Mouse (Mus musculus) stomach, postnatal 0 days (tissue): ENCODE measurements around the gene Gm4871.

ENCODE experiments used
- CTCF ChIP-seq: IDR thresholded peaks from 2 replicates; pipeline ENCODE4 v1.5.1; 2016; ENCODE audit warnings: antibody characterized with exemption, low read depth, mild to moderate bottlenecking, moderate library complexity
- EP300 ChIP-seq: optimal IDR thresholded peaks from 2 replicates; pipeline ENCODE3; 2016; ENCODE audit warnings: antibody characterized with exemption

DNA sequence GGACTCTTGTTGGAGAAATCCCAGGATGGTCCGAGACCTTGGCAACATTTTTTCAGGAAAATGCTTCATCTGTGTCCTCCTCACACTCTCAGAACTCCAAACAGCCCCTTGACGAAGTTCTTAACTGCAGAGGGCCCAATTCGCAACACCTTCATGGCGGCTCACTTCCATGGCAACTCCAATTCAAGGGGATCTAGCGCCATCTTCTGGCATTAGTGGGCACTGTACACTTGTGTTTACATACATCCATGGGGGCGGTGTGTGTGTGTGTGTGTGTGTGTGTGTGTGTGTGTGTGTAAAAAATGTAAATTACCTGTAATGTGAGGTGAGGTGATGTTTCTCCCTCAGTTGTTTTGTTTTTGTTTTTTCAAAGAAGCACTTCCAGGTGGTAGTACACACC is 38.8 kb upstream of the Gm4871 start:
- TF ChIP-seq CTCF (peak; percentile 63), EP300 (no peak)
